Mouse (Mus musculus): ENCODE data around the gene Il2rb. TPM values are rescaled to one million over a fixed set of nuclear protein-coding genes. Genes with fewer than 3 reads are reported as not detected.

The Il2rb gene
- polyA plus RNA-seq, 1 experiment from 2014 or later: 1.1 TPM

DNA sequence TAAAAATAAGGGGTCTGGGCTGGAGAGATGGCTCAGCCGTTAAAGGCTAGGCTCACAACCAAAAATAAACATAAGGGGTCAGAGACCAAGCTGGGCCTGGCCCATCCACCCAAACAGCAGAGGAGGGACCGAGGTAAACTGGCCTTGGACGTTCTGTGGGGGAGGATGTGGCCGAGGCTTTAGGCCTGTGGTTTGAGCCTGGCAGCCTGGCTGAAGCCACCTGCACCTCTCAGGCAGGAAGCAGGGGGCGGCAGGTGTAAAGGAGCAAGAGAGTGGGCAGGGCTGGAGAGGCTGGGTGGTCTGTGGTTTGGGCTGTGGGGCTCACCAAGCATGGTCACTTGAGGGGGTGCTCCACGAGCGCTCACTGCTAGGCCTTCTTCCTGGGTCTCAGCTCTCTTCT lies 16.9 kb upstream of the Il2rb start:
- no peak overlapping the region for H3K27ac ChIP-seq (ENCODE audit: low read length)
- no peak overlapping the region for H3K4me2 ChIP-seq (ENCODE audit: low read depth, low read length)
- peak; percentile 52 for ATAC-seq (ENCODE audit: low read depth)
- no peaks in the 10 kb centered on the region for H3K9me3 ChIP-seq (replicated peaks; ENCODE audit: control insufficient read depth, low read length)
- 43% methylated on average over 7 of the region's 7 CpGs for WGBS (ENCODE audit: insufficient replicate concordance)
- H3K9ac ChIP-seq (ENCODE audit: low read depth, low read length): no peak overlapping the region
- no peaks in the 10 kb centered on the region; the same call in none of the 2 replicates for H3K4me1 ChIP-seq (ENCODE audit: control insufficient read depth, low read depth, low read length)
- no peaks in the 10 kb centered on the region for H3K27me3 ChIP-seq (ENCODE audit: control insufficient read depth, insufficient read depth, low read depth, low read length)
- H3K36me3 ChIP-seq (ENCODE audit: control insufficient read depth, insufficient read depth): no peaks in the 10 kb centered on the region
- no peak overlapping the region for H3K4me3 ChIP-seq (ENCODE audit: low read depth, low read length)

DNA sequence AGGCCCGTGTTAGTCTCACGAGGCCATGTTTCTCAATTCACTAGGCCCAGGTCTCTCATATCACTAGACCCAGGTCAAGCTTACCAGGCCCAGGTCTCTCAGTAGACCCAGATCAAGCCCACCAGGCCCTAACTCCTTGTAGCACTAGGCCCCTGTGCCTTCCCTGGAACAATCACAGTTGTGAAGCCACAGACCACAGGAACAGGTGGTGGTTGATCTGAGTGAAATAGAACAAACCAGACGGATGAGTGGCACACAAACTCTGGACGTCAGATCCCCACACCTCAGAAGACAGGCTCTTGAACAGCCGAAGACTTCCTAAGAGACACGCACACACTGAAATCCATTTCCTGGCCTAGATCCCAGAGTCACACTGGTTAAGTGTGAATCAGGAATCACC lies 15.7 kb upstream of the Il2rb start:
- Histone ChIP-seq H3K9ac (ENCODE audit: low read depth, low read length) (no peak overlapping the region), H3K36me3 (ENCODE audit: control insufficient read depth, insufficient read depth) (no peaks in the 10 kb centered on the region), H3K4me3 (ENCODE audit: low read depth, low read length) (no peak overlapping the region), H3K4me1 (ENCODE audit: control insufficient read depth, low read depth, low read length) (no peaks in the 10 kb centered on the region; the same call in none of the 2 replicates), H3K9me3 (replicated peaks; ENCODE audit: control insufficient read depth, low read length) (no peaks in the 10 kb centered on the region), H3K4me2 (ENCODE audit: low read depth, low read length) (no peak overlapping the region), H3K27ac (ENCODE audit: low read length) (no peak overlapping the region), H3K27me3 (ENCODE audit: control insufficient read depth, insufficient read depth, low read depth, low read length) (no peaks in the 10 kb centered on the region)
- no peak for ATAC-seq (ENCODE audit: low read depth)
- 55% methylated on average over 6 of the region's 6 CpGs for WGBS (ENCODE audit: insufficient replicate concordance)

DNA sequence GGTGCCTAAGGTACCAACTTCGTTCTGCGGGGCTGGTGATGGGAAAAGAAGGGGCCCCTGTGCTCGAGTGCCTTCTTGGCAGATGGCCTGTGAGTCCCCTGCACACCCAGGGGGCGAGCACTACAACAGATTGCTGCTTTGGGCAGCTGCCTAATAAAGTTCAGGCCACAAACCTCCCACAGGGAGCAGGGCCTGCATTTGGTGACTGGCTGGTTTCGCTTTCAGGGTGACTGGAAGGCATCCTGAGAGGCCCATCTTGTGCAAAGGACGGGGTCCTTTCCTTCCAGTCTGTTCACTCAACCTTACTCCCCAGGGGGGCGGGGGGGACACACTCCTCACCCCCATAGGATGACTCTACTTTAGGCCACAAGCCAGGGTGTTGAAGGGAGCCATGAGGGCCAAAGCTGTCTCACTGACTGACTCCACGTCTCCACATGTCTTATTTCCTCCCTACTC lies 15.1 kb upstream of the Il2rb start:
- 50% methylated on average over 8 of the region's 8 CpGs for WGBS (ENCODE audit: insufficient replicate concordance)
- Histone ChIP-seq H3K9ac (ENCODE audit: low read depth, low read length) (no peak overlapping the region), H3K36me3 (ENCODE audit: control insufficient read depth, insufficient read depth) (no peaks in the 10 kb centered on the region), H3K27me3 (ENCODE audit: control insufficient read depth, insufficient read depth, low read depth, low read length) (no peaks in the 10 kb centered on the region), H3K4me1 (ENCODE audit: control insufficient read depth, low read depth, low read length) (no peaks in the 10 kb centered on the region; the same call in none of the 2 replicates), H3K9me3 (replicated peaks; ENCODE audit: control insufficient read depth, low read length) (no peaks in the 10 kb centered on the region), H3K4me3 (ENCODE audit: low read depth, low read length) (no peak overlapping the region), H3K4me2 (ENCODE audit: low read depth, low read length) (no peak overlapping the region), H3K27ac (ENCODE audit: low read length) (no peak overlapping the region)
- ATAC-seq (ENCODE audit: low read depth): no peak

DNA sequence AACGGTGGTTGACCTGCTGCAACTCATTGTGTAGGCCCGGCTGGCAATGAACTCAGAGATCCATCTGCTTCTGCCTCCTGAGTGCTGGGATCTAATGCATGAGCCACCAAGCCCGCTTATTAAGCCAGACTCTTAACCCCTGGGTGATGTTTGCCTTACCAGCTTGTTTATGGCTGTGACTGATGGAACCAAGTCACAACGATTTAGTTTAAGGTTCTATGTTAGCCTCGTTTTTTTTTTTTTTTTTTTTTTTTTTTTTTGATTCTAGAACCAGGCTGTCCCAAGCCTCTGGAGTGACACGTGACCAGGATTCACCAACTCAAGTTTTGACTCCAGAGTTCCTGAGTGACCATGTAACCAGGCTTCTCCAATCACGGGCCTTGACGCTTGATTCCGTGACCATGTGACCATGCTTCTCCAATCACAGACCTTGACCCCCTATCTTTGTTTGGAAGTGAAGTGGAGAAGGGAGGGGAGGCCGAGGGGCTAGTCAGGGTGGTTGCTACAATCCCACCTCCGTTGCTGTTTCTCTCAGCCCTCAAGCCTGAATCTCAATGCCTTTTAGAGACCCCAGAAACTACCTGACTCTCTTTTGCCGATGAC lies 14.3 kb upstream of the Il2rb start:
- no peak overlapping the region for H3K9ac ChIP-seq (ENCODE audit: low read depth, low read length)
- H3K4me1 ChIP-seq (ENCODE audit: control insufficient read depth, low read depth, low read length): no peaks in the 10 kb centered on the region; the same call in none of the 2 replicates
- H3K27ac ChIP-seq (ENCODE audit: low read length): no peak overlapping the region
- WGBS (ENCODE audit: insufficient replicate concordance): 47% methylated on average over 12 of the region's 12 CpGs
- no peak for ATAC-seq (ENCODE audit: low read depth)
- H3K36me3 ChIP-seq (ENCODE audit: control insufficient read depth, insufficient read depth): no peaks in the 10 kb centered on the region
- H3K4me2 ChIP-seq (ENCODE audit: low read depth, low read length): no peak overlapping the region
- no peaks in the 10 kb centered on the region for H3K9me3 ChIP-seq (replicated peaks; ENCODE audit: control insufficient read depth, low read length)
- H3K4me3 ChIP-seq (ENCODE audit: low read depth, low read length): no peak overlapping the region
- no peaks in the 10 kb centered on the region for H3K27me3 ChIP-seq (ENCODE audit: control insufficient read depth, insufficient read depth, low read depth, low read length)

DNA sequence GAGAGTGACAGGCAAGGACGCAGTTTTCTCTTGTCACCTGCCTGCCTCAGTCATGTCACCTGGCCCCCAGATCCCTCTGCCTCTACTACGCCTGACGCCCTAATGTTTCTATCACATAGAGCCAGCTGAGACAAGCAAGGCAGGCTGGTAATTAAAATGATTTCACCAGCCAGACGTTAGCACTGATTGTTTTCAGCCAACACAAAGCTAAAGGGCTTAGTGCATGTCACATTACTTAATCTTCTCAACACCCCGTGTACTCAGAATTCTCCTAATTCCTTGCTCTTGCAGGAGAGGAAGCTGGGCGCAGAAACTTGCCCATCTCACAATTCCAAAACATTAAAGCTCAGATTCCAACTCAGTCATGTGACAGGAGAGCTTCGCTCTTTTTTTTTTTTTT lies 13.4 kb upstream of the Il2rb start:
- Histone ChIP-seq H3K9ac (ENCODE audit: low read depth, low read length) (no peak overlapping the region), H3K27me3 (ENCODE audit: control insufficient read depth, insufficient read depth, low read depth, low read length) (no peaks in the 10 kb centered on the region), H3K4me1 (ENCODE audit: control insufficient read depth, low read depth, low read length) (no peaks in the 10 kb centered on the region; the same call in none of the 2 replicates), H3K27ac (ENCODE audit: low read length) (no peak overlapping the region), H3K36me3 (ENCODE audit: control insufficient read depth, insufficient read depth) (no peaks in the 10 kb centered on the region), H3K9me3 (replicated peaks; ENCODE audit: control insufficient read depth, low read length) (no peaks in the 10 kb centered on the region), H3K4me2 (ENCODE audit: low read depth, low read length) (no peak overlapping the region), H3K4me3 (ENCODE audit: low read depth, low read length) (no peak overlapping the region)
- no peak for ATAC-seq (ENCODE audit: low read depth)
- 63% methylated on average over 7 of the region's 7 CpGs for WGBS (ENCODE audit: insufficient replicate concordance)

DNA sequence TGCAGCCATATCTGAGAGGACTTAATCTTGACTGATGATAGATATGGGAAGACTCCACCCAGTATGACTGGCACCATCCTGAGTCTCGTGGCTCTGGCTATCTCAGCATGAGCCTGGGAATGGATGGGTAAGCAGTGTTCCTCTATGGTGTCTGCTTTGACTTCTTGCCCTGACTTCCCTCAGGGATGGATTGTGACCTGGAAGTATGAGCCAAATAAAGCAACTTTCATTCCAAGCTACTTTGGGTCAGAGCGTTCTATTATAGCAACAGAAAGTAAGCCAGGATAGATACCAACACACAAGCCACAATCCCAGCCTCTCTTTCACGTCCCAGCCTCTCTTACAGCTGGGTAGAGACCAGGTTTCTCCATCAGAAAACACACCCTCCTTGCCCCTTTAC lies 10.5 kb upstream of the Il2rb start:
- H3K27me3 ChIP-seq (ENCODE audit: control insufficient read depth, insufficient read depth, low read depth, low read length): no peaks in the 10 kb centered on the region

DNA sequence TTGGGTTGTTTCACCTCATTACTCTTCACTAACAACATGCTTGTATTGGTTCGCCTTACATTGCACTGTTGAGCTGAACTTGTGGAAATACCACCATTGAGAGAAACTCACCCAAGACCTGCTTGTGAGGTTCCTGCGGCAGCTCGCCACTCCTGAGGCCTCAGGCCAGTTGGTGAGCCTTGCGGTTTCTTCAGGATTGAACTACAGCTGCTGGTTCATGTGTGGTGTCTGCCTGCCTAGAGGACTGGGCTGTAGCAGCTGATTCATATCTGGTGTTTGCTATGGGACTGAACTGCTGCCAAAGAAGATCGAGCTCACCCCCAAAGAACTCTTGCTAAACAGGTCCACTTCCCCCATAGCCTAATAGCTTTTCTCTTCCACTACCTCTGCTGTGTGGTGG lies 9.7 kb upstream of the Il2rb start:
- H3K27me3 ChIP-seq (ENCODE audit: control insufficient read depth, insufficient read depth, low read depth, low read length): no peaks in the 10 kb centered on the region
- no peak for ATAC-seq (ENCODE audit: low read depth)
- no peaks in the 10 kb centered on the region for H3K36me3 ChIP-seq (ENCODE audit: control insufficient read depth, insufficient read depth)
- H3K9ac ChIP-seq (ENCODE audit: low read depth, low read length): no peak overlapping the region
- no peak overlapping the region for H3K4me3 ChIP-seq (ENCODE audit: low read depth, low read length)
- no peak overlapping the region for H3K27ac ChIP-seq (ENCODE audit: low read length)
- H3K4me1 ChIP-seq (ENCODE audit: control insufficient read depth, low read depth, low read length): no peaks in the 10 kb centered on the region; the same call in 1 of the 2 replicates
- 70% methylated on average over 5 of the region's 5 CpGs for WGBS (ENCODE audit: insufficient replicate concordance)
- no peaks in the 10 kb centered on the region for H3K9me3 ChIP-seq (replicated peaks; ENCODE audit: control insufficient read depth, low read length)
- no peak overlapping the region for H3K4me2 ChIP-seq (ENCODE audit: low read depth, low read length)

More for the DNA sequence above, 10.5 kb upstream of the Il2rb start:
- Histone ChIP-seq H3K4me1 (ENCODE audit: control insufficient read depth, low read depth, low read length) (no peaks in the 10 kb centered on the region; the same call in 1 of the 2 replicates), H3K27ac (ENCODE audit: low read length) (no peak overlapping the region), H3K4me3 (ENCODE audit: low read depth, low read length) (no peak overlapping the region), H3K36me3 (ENCODE audit: control insufficient read depth, insufficient read depth) (no peaks in the 10 kb centered on the region), H3K9me3 (replicated peaks; ENCODE audit: control insufficient read depth, low read length) (no peaks in the 10 kb centered on the region), H3K4me2 (ENCODE audit: low read depth, low read length) (no peak overlapping the region), H3K9ac (ENCODE audit: low read depth, low read length) (no peak overlapping the region)
- WGBS (ENCODE audit: insufficient replicate concordance): 59% methylated on average over 3 of the region's 3 CpGs
- ATAC-seq (ENCODE audit: low read depth): no peak

DNA sequence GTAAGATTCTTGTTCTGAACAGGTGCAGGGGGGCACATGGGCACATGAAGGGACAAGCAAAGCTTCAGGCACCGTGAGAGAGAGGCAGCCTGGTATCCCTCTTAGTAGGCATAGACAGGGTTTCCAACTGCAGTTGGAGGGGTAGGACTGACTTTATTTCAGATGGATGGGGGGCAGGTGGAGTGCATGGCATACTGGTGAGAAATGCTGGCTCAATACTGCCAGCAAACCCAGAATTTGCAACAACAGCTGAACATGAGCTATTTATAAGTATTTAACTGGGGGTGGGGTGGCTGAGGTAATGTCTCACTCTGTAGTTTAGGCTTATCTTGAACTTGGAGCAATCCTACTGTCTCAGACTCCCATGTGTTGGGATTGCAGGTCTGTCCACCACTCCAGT lies 8.9 kb upstream of the Il2rb start:
- no peak for ATAC-seq (ENCODE audit: low read depth)
- Histone ChIP-seq H3K27ac (ENCODE audit: low read length) (no peak overlapping the region), H3K9ac (ENCODE audit: low read depth, low read length) (no peak overlapping the region), H3K4me1 (ENCODE audit: control insufficient read depth, low read depth, low read length) (no peaks in the 10 kb centered on the region; the same call in 1 of the 2 replicates), H3K27me3 (ENCODE audit: control insufficient read depth, insufficient read depth, low read depth, low read length) (no peaks in the 10 kb centered on the region), H3K9me3 (replicated peaks; ENCODE audit: control insufficient read depth, low read length) (no peaks in the 10 kb centered on the region), H3K4me3 (ENCODE audit: low read depth, low read length) (no peak overlapping the region), H3K4me2 (ENCODE audit: low read depth, low read length) (no peak overlapping the region), H3K36me3 (ENCODE audit: control insufficient read depth, insufficient read depth) (no peaks in the 10 kb centered on the region)
- 52% methylated on average over 1 of the region's 1 CpGs for WGBS (ENCODE audit: insufficient replicate concordance)

DNA sequence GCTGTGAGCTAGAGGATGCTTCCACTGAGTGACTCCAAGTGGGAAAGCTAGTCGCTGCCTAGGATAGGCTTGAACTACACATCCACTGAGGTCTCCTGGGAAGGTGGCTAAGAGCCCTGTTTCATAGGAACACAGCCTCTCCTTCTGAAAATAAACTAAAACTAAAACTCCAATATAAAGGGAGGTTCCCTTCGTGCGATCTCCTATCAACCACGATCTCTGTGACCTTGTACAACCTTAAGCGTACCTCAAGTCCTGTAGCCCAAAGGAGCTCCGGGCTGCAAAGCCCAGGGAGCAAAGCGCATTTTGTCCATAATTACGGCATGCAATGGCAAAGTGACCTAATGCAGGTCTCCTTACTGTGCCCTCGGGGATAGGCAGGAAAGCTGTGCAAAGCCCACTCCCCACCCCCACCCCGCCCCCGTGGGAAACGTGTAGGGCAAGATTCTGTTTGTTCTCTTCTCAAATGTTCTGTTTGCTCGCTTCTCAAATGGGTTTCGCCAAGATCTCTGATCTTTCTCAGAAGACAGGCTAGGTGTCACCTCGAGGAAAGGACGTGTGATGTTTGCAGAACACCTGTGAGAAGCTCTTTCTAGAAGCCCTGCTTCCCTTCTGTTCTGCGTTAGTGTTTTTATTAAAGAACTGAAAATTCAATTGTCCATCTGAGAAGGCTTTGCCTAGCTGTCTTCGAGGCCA lies 7.5 kb upstream of the Il2rb start:
- no peak overlapping the region for H3K4me3 ChIP-seq (ENCODE audit: low read depth, low read length)
- no peak for ATAC-seq (ENCODE audit: low read depth)

More for the DNA sequence above, 7.5 kb upstream of the Il2rb start:
- no peaks in the 10 kb centered on the region for H3K9me3 ChIP-seq (replicated peaks; ENCODE audit: control insufficient read depth, low read length)
- no peaks in the 10 kb centered on the region; the same call in 1 of the 2 replicates for H3K4me1 ChIP-seq (ENCODE audit: control insufficient read depth, low read depth, low read length)
- H3K27me3 ChIP-seq (ENCODE audit: control insufficient read depth, insufficient read depth, low read depth, low read length): no peaks in the 10 kb centered on the region
- H3K9ac ChIP-seq (ENCODE audit: low read depth, low read length): no peak overlapping the region
- H3K27ac ChIP-seq (ENCODE audit: low read length): no peak overlapping the region
- 64% methylated on average over 18 of the region's 18 CpGs for WGBS (ENCODE audit: insufficient replicate concordance)
- no peak overlapping the region for H3K4me2 ChIP-seq (ENCODE audit: low read depth, low read length)
- no peaks in the 10 kb centered on the region for H3K36me3 ChIP-seq (ENCODE audit: control insufficient read depth, insufficient read depth)

All from liver, embryonic 16.5 days (tissue).